Mouse (Mus musculus) hindbrain, postnatal 0 days (tissue): Measurements from ENCODE around the gene Mkrn1. TPM values are rescaled to one million over a fixed set of nuclear protein-coding genes. Genes with fewer than 3 reads are reported as not detected.

Source experiments
- ATAC-seq: fragments of 200-750 bp; cut with Nextera tagmentation; 2 replicates; pipeline ENCODE4 v1.8.0; 2017; ENCODE audit warnings: mild to moderate bottlenecking, moderate TSS enrichment, moderate library complexity
- DNase-seq: peaks from one replicate; pipeline ENCODE4 v3.0.0-alpha.2; 2015; ENCODE audit warnings: low spot score
- H3K27ac ChIP-seq: fragments of 300-500 bp; sonication (generic); 2 replicates; pipeline ENCODE4 v1.5.1; 2014; ENCODE audit warnings: mild to moderate bottlenecking
- H3K27me3 ChIP-seq: fragments of 300-500 bp; sonication (generic); 2 replicates; pipeline ENCODE4 v1.6.1; 2014; ENCODE audit warnings: low read length, mixed read lengths; ENCODE audit not compliant: insufficient read depth
- H3K36me3 ChIP-seq: fragments of 300-500 bp; sonication (generic); 2 replicates; pipeline ENCODE4 v1.6.1; 2014; ENCODE audit warnings: low read length, mixed read lengths; ENCODE audit not compliant: insufficient read depth
- H3K4me1 ChIP-seq: fragments of 300-500 bp; sonication (generic); 2 replicates; pipeline ENCODE4 v1.6.1; 2014; ENCODE audit warnings: antibody characterized with exemption, low read length, mixed read lengths; ENCODE audit not compliant: insufficient read depth
- H3K4me2 ChIP-seq: fragments of 300-500 bp; sonication (generic); 2 replicates; pipeline ENCODE4 v1.6.1; 2014; ENCODE audit warnings: low read depth, mild to moderate bottlenecking, low read length, moderate library complexity, mixed read lengths
- H3K4me3 ChIP-seq: fragments of 300-500 bp; sonication (generic); 2 replicates; pipeline ENCODE4 v1.5.1; 2014; ENCODE audit warnings: low read length
- H3K9ac ChIP-seq: fragments of 300-500 bp; sonication (generic); replicated peaks from 2 replicates; pipeline ENCODE4 v1.6.1; 2014; ENCODE audit warnings: mild to moderate bottlenecking, low read length, moderate library complexity, mixed read lengths
- H3K9me3 ChIP-seq: fragments of 300-500 bp; sonication (generic); 2 replicates; pipeline ENCODE4 v1.6.1; 2016; ENCODE audit warnings: low read length, mixed read lengths
- CTCF ChIP-seq: IDR thresholded peaks from 2 replicates; pipeline ENCODE4 v1.5.1; 2016; ENCODE audit warnings: antibody characterized with exemption, control low read depth, low read depth
- WGBS: fragments of 180-500 bp; shearing (Covaris S2); extraction: QIAGEN DNeasy Blood & Tissue Kit; methylation state at CpG from one replicate; pipeline ENCODE4 v1.1.7; 2014; 5-methylcytosine and 5-hydroxymethylcytosine counted together
- polyA plus RNA-seq: library from polyadenylated mRNA; unstranded; fragments of >200 nt; fragmentation: Nextera tagmentation; extraction: Ambion mirVana; gene quantifications from 2 replicates; pipeline ENCODE4 v1.2.1, GENCODE M21; 2015
- total RNA-seq: library from RNA; depleted of rRNA; stranded (reverse); fragments of >200 nt; gene quantifications from 2 replicates; pipeline ENCODE4 v1.2.3, GENCODE M21; 2014; rRNA removed

Gene Mkrn1
- 212 and 244 TPM in 2 replicates for total RNA-seq
- polyA plus RNA-seq, result 204 and 219 TPM in 2 replicates

GRCm38 (mm10) chr6:39419851-39420721, at the start of gene Mkrn1:
TSS of gene Mkrn1 (minus strand) at chr6:39420462.
- 1% methylated on average over 65 of the region's 82 CpGs for WGBS
- H3K9me3 ChIP-seq, result no peaks in the 10 kb centered on the region
- H3K4me2 ChIP-seq, result peak within 1 kb of the TSS; percentile 67
- H3K9ac ChIP-seq, result peak within 1 kb of the TSS; percentile 97
- TF ChIP-seq CTCF, result no peak
- DNase-seq (peak; percentile 94), ATAC-seq (peak; percentile 96)
- H3K4me3 ChIP-seq, result peak within 1 kb of the TSS; percentile 97
- H3K27ac ChIP-seq, result peak within 1 kb of the TSS; percentile 96
- H3K36me3 ChIP-seq, result no peaks in the 10 kb centered on the region
- no peaks in the 10 kb centered on the region; the same call in 1 of the 2 replicates for H3K4me1 ChIP-seq
- no peaks in the 10 kb centered on the region for H3K27me3 ChIP-seq

DNA sequence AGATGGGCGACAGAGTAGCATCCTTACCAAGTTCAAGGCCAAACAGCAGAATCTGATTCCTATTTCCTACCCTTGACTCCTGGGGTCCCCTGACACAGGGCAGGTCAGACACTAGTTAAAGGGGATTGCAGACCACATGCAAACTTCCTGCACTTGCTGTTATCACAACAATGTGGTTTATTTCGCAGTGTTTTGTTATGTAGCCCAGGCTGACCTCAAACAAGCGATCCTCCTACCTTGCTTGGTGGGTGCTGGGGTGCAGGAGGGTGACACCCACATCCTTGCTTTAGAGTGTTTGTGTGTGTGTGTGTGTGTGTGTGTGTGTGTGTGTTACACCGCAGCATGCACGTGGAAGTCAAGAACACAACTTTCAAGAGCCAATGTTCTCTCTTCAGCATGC, 49.2 kb upstream of the Mkrn1 start:
- Histone ChIP-seq H3K27ac (no peak overlapping the region), H3K4me1 (0 out of 2 replicates have a peak, but pooled peaks cover 1% of the 10 kb centered on the region), H3K9ac (no peak overlapping the region), H3K27me3 (no peaks in the 10 kb centered on the region), H3K4me3 (no peak overlapping the region), H3K9me3 (no peaks in the 10 kb centered on the region), H3K4me2 (no peak overlapping the region), H3K36me3 (peaks cover 28% of the 10 kb centered on the region; the same call in 1 of the 2 replicates)
- 93% methylated on average over 5 of the region's 5 CpGs for WGBS
- ATAC-seq (no peak), DNase-seq (no peak)
- TF ChIP-seq CTCF, result no peak

DNA sequence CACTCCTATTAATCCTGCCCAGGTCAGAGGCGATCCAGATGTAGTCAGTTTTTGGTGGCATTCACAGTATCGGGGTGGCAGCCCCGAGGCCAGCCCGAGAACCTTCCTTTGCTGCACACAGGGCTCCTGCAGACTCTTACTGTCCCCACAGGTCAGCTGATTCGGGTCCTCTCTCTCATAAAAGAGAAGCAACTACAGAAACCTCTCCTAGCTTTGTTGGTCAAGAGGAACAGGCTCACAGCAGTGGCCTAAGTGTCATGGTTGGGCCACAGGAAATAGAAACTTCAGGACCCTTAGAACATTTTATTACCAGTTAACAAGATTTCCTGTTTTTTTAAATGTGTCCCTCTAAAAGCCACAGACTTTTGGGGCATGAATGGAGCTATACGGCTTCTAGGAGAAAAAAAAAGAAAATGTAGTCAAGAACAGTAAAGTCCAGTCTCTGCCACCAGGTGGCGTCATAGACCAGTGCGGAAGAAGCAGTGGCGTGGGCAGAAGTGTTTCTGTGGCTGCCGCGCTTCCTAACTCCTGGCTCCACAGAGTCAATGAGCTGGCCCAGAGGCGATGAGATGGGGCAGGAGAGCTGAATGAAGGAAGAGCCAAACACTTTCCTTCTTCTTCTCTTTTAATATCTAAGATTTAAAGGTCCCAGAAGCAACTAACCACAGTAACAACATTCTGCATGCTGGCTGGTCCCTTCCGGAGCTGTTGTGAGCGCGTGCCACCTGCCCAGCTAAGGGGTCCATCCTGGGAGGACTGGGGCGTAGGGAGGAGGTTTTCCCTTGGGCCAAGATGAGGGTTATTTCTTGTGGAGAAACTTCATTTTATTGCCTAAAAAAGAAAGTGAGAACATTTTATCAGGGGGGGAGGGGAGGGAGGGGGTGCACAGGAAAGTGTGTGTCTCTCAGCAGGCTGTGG, 42.6 kb upstream of the Mkrn1 start:
- no peak overlapping the region for H3K9ac ChIP-seq
- no peaks in the 10 kb centered on the region for H3K9me3 ChIP-seq
- H3K27ac ChIP-seq, result no peak overlapping the region
- H3K4me3 ChIP-seq, result no peak overlapping the region
- ATAC-seq (peak; percentile 82), DNase-seq (peak; percentile 94)
- H3K36me3 ChIP-seq, result peaks cover 12% of the 10 kb centered on the region; the same call in 1 of the 2 replicates
- H3K4me2 ChIP-seq, result no peak overlapping the region
- H3K4me1 ChIP-seq, result no peaks in the 10 kb centered on the region
- peak; percentile 91 for TF ChIP-seq CTCF
- WGBS, result 47% methylated on average over 16 of the region's 16 CpGs
- H3K27me3 ChIP-seq, result no peaks in the 10 kb centered on the region

DNA sequence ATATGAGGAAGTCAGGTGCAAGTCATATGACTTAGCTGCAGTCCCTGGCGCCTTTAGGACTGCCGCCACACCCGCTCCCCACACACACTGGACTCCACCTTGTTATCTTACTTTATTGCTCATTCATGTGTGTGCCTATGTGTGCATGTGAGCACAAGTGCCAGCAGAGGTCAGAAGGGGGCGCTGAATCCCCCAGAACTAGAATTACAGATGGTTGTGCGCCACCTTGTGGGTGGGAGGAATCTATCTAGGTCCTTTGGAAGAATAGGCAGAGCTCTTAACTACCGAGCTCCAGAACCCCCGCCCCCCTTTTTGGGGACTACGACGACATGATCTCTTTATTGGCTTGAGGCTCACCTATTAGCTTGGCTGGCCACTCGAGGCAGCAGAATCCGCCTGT, 39.8 kb upstream of the Mkrn1 start:
- WGBS, result 96% methylated on average over 11 of the region's 11 CpGs
- peaks cover 5% of the 10 kb centered on the region; the same call in 1 of the 2 replicates for H3K36me3 ChIP-seq
- no peak overlapping the region for H3K27ac ChIP-seq
- H3K4me3 ChIP-seq, result no peak overlapping the region
- H3K4me2 ChIP-seq, result no peak overlapping the region
- DNase-seq (no peak), ATAC-seq (no peak)
- no peak overlapping the region for H3K9ac ChIP-seq
- no peaks in the 10 kb centered on the region for H3K4me1 ChIP-seq
- TF ChIP-seq CTCF, result peak; percentile 45; the same call in 1 of the 2 replicates
- no peaks in the 10 kb centered on the region for H3K27me3 ChIP-seq
- no peaks in the 10 kb centered on the region for H3K9me3 ChIP-seq

GRCm38 (mm10) chr6:39455339-39456160, 35.3 kb upstream of the Mkrn1 start:
- Histone ChIP-seq H3K27ac (no peak overlapping the region), H3K4me2 (no peak overlapping the region), H3K4me1 (no peaks in the 10 kb centered on the region), H3K4me3 (no peak overlapping the region), H3K9me3 (no peaks in the 10 kb centered on the region), H3K27me3 (no peaks in the 10 kb centered on the region), H3K9ac (no peak overlapping the region), H3K36me3 (no peaks in the 10 kb centered on the region)
- ATAC-seq (no peak), DNase-seq (no peak)
- TF ChIP-seq CTCF, result no peak
- WGBS, result 82% methylated on average over 8 of the region's 8 CpGs

DNA sequence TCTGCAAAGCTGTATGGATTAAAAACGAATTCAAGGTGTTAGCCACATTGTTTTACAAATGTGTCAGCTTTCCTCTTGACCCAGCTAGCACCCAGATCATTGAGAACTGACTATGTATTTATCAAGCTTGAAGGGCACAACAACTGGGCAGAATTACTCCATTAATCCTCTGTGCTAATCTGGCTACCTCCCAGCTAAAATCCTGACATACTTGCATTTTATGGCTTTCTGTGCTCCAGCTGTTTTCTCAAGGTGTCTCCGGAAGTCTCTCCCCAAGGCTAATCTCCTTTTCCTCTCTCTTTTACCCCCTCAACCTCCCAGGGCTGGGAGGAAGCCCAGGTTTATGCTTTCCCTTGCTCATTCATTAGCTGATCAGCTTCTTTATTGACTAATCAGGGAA, 34.4 kb upstream of the Mkrn1 start:
- H3K36me3 ChIP-seq, result no peaks in the 10 kb centered on the region
- 68% methylated on average over 2 of the region's 2 CpGs for WGBS
- no peaks in the 10 kb centered on the region for H3K27me3 ChIP-seq
- no peaks in the 10 kb centered on the region for H3K9me3 ChIP-seq
- no peak overlapping the region for H3K9ac ChIP-seq
- no peak overlapping the region for H3K4me2 ChIP-seq
- no peak overlapping the region for H3K4me3 ChIP-seq
- no peak for ATAC-seq
- no peak for DNase-seq
- H3K27ac ChIP-seq, result no peak overlapping the region
- H3K4me1 ChIP-seq, result no peaks in the 10 kb centered on the region
- TF ChIP-seq CTCF, result no peak
